Mouse (Mus musculus) layer of hippocampus, adult 9-10 months (tissue): Measurements from ENCODE around the gene Uqcc2.

Experiments
- DNase-seq: peaks from one replicate; pipeline ENCODE4 v3.0.0; 2022; ENCODE audit warnings: low spot score

The Uqcc2 gene

DNA sequence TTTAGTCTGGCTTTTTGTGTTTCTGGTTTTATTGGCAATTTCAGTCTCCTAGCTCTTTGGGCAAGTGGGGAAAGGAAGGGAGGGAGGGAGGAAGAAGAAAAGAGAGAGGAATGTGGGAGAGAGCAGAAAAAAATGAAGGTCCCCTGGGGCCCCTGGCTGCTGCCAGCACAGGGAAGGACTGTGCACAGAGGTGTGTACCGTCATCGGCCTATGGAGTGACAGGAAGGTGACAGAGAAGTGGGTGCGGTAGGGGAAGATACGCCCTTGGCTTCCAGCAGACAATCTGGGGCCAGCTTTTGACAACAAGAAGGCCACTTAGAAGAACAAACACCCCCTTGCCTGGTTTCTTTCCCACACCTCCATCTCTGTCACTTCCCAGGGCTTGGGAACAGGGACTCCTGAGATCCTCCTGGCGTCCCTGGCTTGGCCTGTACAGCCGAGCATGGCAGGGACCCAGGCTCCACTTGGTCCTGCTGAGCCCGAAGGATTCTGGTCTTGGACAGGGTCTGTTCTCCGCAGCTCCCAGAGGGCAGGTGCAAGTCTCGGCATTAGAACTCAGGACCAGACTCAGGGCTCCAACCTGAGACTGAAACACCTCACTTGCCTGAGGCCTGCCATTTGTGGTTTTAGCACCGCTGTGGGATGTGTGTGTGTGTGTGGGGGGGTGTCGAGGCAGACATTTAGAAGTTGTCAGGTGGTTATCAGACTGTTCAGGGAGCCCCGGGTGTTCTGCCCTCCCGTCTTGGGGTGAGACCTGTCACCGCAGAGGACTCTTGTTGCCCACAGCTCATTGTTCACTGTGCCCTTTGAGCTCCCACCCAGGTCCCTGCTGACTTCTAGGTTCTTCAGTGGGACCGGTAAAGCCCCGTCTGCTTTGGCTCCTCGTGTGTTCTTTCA lies 58.6 kb downstream of the Uqcc2 start:
- DNase-seq = no peak

DNA sequence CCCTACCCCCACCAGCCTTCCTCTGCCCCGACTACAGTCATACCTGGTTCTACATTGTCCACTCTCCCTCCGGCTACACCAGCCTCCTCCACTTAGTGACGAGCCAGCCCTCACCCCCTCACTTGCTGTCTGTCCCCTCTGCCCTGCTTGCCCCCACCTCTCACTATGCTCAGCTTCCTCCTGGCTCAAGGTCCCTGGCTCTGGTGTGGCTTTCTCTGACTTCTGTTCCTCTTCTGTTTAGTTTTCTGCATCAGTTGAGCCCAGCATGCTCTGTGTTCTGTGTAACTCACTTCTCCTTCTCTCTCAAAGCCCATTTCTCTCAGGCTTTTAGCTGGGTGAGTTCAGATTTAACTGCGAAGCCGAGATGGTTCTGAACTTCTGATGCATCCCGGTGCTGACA lies 59.5 kb downstream of the Uqcc2 start:
- DNase-seq = no peak

DNA sequence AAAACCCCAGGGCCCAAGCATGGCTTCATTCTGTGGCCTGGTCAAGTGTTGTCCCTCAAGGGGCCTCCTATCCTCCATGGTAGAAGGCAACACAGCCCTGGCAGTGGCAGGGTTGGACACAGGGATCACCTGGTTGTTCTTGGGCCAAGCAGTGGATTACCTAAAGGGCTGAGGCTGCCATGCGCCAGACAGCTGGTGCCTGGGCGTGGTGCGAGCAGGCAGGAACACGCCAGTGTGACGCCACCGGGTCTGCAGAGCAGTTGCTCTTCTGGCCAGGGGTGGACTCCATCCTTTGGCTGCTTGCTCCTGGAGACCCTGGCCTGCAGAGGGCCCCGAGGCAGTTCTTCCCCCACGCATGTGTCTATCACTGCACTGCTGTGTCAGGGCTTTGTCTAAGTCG lies 59.9 kb downstream of the Uqcc2 start:
- no peak for DNase-seq

DNA sequence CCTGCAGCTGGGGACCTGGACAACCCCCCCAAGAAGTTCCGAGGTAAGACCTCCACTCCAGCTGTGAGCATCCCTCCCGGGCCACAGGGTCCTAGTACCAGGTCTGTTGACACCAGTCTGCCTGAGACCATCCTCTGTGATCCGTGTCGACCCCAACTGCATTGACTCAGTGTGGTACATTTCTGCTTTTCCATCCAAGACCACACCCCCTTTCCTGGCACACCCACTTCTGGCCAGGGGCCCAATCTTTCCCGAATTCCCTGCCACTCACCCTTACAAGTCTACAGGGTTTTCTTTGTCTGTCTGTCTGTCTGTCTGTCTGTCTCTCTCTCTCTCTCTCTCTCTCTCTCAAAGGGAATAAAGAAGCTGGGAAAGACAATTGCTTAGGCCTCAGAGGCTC lies 60.6 kb downstream of the Uqcc2 start:
- DNase-seq = no peak
